Mouse (Mus musculus) cerebellum, adult 2 months (tissue): ENCODE measurements around the gene Kmt2e. TPM values are rescaled to one million over a fixed set of nuclear protein-coding genes. Genes with fewer than 3 reads are reported as not detected.
"Not testable (repeated sequence)": the region's sequence is repeated elsewhere in the genome, so short reads cannot be mapped to it uniquely, and the experiment has no call there.

Experiments
- DNase-seq, 2 experiments: peaks; one replicate each; pipeline ENCODE4 v3.0.0; 2021
- H3K27ac ChIP-seq: fragments of 200-500 bp; 2 replicates; pipeline ENCODE4 v1.5.1; 2012; ENCODE audit warnings: low read length, control low read depth, inconsistent platforms; ENCODE audit not compliant: insufficient read depth
- H3K27me3 ChIP-seq: fragments of 200-500 bp; 2 replicates; pipeline ENCODE4 v1.6.1; 2012; ENCODE audit warnings: inconsistent platforms, mild to moderate bottlenecking, low read length, moderate library complexity; ENCODE audit not compliant: control insufficient read depth, insufficient read depth
- H3K4me1 ChIP-seq: fragments of 200-500 bp; 2 replicates; pipeline ENCODE4 v1.6.1; 2011; ENCODE audit warnings: low read length; ENCODE audit not compliant: control insufficient read depth, insufficient read depth
- H3K4me3 ChIP-seq: fragments of 200-500 bp; replicated peaks from 2 replicates; pipeline ENCODE3; 2011; ENCODE audit warnings: mild to moderate bottlenecking, low read depth, low read length, control low read depth; ENCODE audit not compliant: insufficient read depth
- CTCF ChIP-seq: fragments of 200-500 bp; IDR thresholded peaks from 2 replicates; pipeline ENCODE4 v1.5.1; 2011; ENCODE audit warnings: low read depth, mild to moderate bottlenecking, control low read depth, low read length, moderate library complexity, borderline replicate concordance; ENCODE audit not compliant: insufficient read depth
- POLR2A ChIP-seq: fragments of 200-500 bp; IDR thresholded peaks from 2 replicates; pipeline ENCODE4 v1.6.1; 2011; ENCODE audit warnings: low read length, control low read depth, borderline replicate concordance; ENCODE audit not compliant: insufficient read depth
- WGBS: fragments of 180-500 bp; shearing (Covaris S2); methylation state at CpG from one replicate; pipeline ENCODE4 v1.1.7; 2018; 5-methylcytosine and 5-hydroxymethylcytosine counted together
- polyA plus RNA-seq: library from polyadenylated mRNA; depleted of rRNA; stranded (reverse); fragments of >200 nt; gene quantifications from 2 replicates; pipeline ENCODE4 v1.2.3, GENCODE M21; 2012

Gene Kmt2e
- polyA plus RNA-seq, 1 experiment: 46.6 TPM

DNA sequence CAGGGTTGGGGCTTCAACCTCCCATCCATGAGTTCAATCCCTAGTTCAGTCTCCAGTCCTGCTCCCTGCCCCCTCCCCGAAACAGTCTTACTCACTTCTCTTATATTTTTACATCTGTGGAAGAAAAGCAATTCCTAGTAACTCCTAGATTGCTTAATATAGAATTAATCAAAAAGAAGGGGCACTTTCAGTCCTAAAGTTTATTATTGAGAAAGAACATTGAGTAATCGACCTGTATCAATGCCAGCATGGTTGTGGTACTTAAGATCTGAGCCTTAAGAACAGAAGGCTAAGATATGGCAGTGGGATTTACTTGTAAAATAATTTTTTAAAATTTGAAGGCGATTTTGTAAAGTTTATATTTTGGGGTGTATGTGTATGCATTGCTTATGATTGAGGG is 5.6 kb downstream of the Kmt2e start:
- Histone ChIP-seq H3K4me1 (peaks cover 3% of the 10 kb centered on the region; the same call in 1 of the 2 replicates), H3K27ac (no peak overlapping the region), H3K27me3 (no peaks in the 10 kb centered on the region), H3K4me3 (no peak overlapping the region)
- 80% methylated on average over 3 of the region's 3 CpGs for WGBS
- TF ChIP-seq CTCF (no peak), POLR2A (no peak)
- no peak for DNase-seq

DNA sequence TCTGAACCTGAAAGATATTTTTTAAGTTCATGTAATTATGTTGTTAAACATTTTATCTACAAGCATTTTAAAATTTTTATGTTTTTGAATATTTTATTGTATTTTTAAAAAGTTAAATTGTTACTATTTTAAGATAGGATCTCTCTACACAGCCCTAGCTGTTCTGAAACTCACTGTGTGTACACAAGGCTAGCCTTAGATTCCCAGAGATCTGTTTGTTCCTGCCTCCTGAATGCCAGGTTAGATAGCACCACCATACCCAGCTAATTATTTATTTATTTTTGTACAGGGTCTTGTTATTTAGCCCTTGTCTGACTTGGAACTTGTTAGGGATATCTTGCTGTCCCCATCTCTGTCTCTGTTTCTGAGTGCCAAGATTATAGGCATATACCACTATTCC is 6.3 kb downstream of the Kmt2e start:
- TF ChIP-seq POLR2A (no peak), CTCF (no peak)
- no peak for DNase-seq

DNA sequence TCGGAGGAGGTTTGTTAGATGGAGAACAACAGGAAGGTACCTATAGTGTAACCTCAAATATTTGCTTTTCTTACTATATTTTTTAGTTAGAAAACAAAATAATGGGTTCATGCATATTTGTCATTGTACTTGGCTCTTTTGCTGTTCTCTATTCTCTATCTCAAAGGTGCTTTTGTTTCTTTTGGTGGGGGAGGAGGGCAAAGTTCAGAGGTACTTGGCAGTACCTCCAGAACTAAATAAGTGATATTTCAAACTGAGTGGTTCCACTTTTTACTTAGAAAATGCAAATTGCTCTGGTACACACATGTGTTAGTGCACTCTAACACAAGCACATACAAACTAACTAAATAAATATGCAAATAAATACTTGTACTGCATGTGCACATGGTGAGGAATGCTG is 7.7 kb downstream of the Kmt2e start:
- 73% methylated on average over 1 of the region's 1 CpGs for WGBS
- DNase-seq: no peak
- Histone ChIP-seq H3K4me1 (peaks cover 7% of the 10 kb centered on the region), H3K4me3 (no peak overlapping the region), H3K27me3 (no peaks in the 10 kb centered on the region), H3K27ac (no peak overlapping the region)
- TF ChIP-seq POLR2A (no peak), CTCF (no peak)

More for the DNA sequence above, 6.3 kb downstream of the Kmt2e start:
- no peak overlapping the region for H3K4me3 ChIP-seq
- H3K4me1 ChIP-seq: peaks cover 3% of the 10 kb centered on the region; the same call in 1 of the 2 replicates
- no peak overlapping the region for H3K27ac ChIP-seq
- H3K27me3 ChIP-seq: no peaks in the 10 kb centered on the region

DNA sequence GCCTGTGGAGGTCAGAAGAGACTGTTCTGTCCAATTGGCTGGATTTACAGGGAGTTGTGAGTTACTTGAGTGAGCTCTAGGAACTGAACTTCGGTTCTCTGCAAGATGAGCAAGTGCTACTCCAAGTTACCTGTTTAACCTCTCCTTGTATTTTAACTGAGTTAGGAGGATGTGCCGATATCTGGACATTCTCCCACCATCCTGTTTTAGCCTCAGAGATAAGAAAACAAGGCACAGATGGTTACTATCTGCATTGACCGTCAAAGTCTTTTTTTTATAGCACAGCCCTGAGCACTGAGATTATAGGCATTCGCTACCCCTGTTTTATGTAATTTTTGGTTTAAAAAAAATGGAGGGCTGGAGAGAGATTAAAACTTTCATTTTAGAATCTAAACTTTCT is 10.2 kb downstream of the Kmt2e start:
- no peaks in the 10 kb centered on the region for H3K27me3 ChIP-seq
- WGBS: 16% methylated on average over 4 of the region's 4 CpGs
- no peak overlapping the region for H3K4me3 ChIP-seq
- H3K4me1 ChIP-seq: peaks cover 12% of the 10 kb centered on the region
- no peak overlapping the region for H3K27ac ChIP-seq
- TF ChIP-seq CTCF: no peak
- TF ChIP-seq POLR2A: no peak
- no peak for DNase-seq

DNA sequence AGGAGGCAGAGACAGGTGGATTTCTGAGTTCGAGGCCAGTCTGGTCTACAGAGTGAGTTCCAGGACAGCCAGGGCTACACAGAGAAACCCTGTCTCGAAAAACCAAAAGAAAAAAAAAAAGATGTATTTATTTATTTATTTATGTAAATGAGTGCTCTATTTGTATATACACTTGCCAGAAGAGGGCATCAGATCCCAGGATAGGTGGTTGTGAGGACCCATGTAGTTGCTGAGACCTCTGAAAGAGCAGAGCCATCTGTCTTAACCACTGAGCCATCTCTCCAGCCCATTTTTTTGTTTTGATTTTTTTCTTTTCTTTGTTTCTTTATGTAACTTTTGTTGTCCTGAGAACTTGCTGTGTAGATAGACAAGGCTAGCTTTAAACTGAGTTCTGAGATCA is 19.3 kb downstream of the Kmt2e start:
- DNase-seq, H3K27ac ChIP-seq, H3K27me3 ChIP-seq, H3K4me3 ChIP-seq: not testable (repeated sequence)
- H3K4me1 ChIP-seq: peaks cover 11% of the 10 kb centered on the region; the same call in 1 of the 2 replicates
- 39% methylated on average over 2 of the region's 2 CpGs for WGBS

DNA sequence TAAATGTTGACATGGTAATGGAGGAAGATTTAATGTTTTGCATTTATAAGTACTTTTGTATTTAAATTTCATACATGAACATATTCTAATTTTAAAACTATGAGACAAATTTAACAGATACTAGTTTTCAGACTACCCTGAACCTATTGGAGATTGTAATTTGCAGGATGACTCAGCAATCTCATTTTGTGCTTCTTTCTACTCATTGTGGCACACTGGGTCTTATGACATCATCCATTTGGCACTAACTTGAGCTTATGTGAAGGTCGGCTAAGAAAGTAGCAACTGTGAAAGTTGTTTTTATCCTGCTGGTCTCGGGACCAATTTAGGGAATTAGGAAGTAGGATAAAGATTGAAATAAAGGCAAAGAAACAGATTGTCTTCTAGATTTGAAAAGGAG is 27.4 kb downstream of the Kmt2e start:
- peaks cover 6% of the 10 kb centered on the region for H3K4me1 ChIP-seq
- TF ChIP-seq POLR2A (no peak), CTCF (no peak)
- H3K27me3 ChIP-seq: no peaks in the 10 kb centered on the region
- no peak overlapping the region for H3K4me3 ChIP-seq
- DNase-seq: peak in 1 of 2 experiments; percentile 44
- 6% methylated on average over 2 of the region's 2 CpGs for WGBS
- no peak overlapping the region for H3K27ac ChIP-seq

DNA sequence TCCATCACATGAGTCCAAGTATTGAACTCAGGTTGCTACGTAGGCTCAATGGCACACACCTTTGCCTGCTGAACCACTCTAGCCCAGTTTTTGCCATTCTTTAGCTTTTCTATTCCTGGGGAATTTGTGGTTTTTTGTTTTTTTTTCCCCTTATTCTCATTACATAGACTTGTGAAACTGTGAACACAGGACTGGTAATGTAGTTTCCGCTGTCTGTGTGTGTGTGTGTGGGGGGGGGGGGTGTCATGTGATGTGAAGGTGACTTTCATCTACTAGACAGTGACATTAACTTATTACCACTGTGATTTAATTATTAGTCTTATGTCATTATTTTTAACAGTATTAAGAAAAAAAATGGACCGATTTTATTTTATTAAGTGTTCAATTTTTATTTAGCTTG is 30.0 kb downstream of the Kmt2e start:
- no peaks in the 10 kb centered on the region for H3K27me3 ChIP-seq
- H3K4me3 ChIP-seq: no peak overlapping the region
- TF ChIP-seq POLR2A (no peak), CTCF (no peak)
- H3K4me1 ChIP-seq: peaks cover 2% of the 10 kb centered on the region
- WGBS: 73% methylated on average over 3 of the region's 3 CpGs
- no peak for DNase-seq
- H3K27ac ChIP-seq: no peak overlapping the region

DNA sequence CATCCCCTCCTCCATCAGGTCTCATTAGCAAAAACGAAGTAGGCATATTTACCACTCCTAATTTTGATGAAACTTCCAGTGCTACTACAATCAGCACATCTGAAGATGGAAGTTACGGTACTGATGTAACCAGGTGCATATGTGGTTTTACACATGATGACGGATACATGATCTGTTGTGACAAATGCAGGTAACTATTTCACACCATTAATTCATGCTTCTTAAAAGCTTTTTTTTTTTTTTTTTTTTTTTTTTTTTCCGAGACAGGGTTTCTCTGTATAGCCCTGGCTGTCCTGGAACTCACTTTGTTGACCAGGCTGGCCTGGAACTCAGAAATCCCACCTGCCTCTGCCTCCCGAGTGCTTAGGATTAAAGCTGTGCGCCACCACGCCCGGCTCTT is 30.5 kb downstream of the Kmt2e start:
- no peak for DNase-seq
- no peaks in the 10 kb centered on the region for H3K27me3 ChIP-seq
- TF ChIP-seq CTCF: no peak
- no peak for TF ChIP-seq POLR2A
- no peak overlapping the region for H3K27ac ChIP-seq
- 85% methylated on average over 8 of the region's 8 CpGs for WGBS
- no peak overlapping the region for H3K4me3 ChIP-seq
- peaks cover 2% of the 10 kb centered on the region for H3K4me1 ChIP-seq
